Mouse (Mus musculus): ENCODE results near the gene Capzb.

DNA sequence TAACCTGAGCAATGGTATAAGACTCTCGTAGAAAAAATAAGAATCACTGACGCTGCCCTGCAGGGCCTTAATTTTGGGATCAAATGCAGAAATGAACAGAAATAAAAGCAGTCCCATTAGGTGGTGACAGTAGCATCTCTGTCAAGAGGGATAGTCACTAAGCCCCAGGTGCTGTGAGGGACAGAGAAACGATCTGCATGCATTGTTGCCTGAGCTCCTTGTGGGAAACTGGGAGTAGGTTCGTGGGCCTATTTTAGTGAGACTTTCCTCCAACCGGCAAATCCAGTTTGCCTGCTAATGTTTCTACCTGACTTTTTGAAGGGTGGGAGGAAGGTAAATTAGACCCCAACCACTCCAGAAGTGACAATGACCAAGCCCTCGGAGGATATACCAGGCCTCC, 28.6 kb upstream of the Capzb start:
- TF ChIP-seq CTCF (IDR thresholded peaks at IDR 0.05; ENCODE audit: insufficient read depth, low read depth, low read length) (no peak), POLR2A (IDR thresholded peaks at IDR 0.05; ENCODE audit: insufficient read depth, low read depth, low read length) (no peak)

Data from olfactory bulb, adult 2 months (tissue).